Mouse (Mus musculus) liver, embryonic 12.5 days (tissue): Measurements from ENCODE around the gene Mmp9. TPM values are rescaled to one million over a fixed set of nuclear protein-coding genes. Genes with fewer than 3 reads are reported as not detected.

Source experiments
- ATAC-seq: fragments of 200-750 bp; cut with Nextera tagmentation; 2 replicates; pipeline ENCODE4 v1.8.0; 2017; ENCODE audit warnings: moderate number of reproducible peaks, mild to moderate bottlenecking, moderate library complexity
- H3K27ac ChIP-seq: fragments of 300-500 bp; sonication (generic); 2 replicates; pipeline ENCODE4 v1.5.1; 2016; ENCODE audit warnings: mild to moderate bottlenecking
- H3K27me3 ChIP-seq: fragments of 300-500 bp; sonication (generic); replicated peaks from 2 replicates; pipeline ENCODE4 v1.6.1; 2016; ENCODE audit warnings: mild to moderate bottlenecking, moderate library complexity
- H3K36me3 ChIP-seq: fragments of 300-500 bp; sonication (generic); 2 replicates; pipeline ENCODE4 v1.6.1; 2016; ENCODE audit warnings: mild to moderate bottlenecking, moderate library complexity
- H3K4me1 ChIP-seq: fragments of 300-500 bp; sonication (generic); 2 replicates; pipeline ENCODE4 v1.6.1; 2016
- H3K4me2 ChIP-seq: fragments of 300-500 bp; sonication (generic); 2 replicates; pipeline ENCODE4 v1.6.1; 2016; ENCODE audit warnings: mild to moderate bottlenecking, moderate library complexity
- H3K4me3 ChIP-seq: fragments of 300-500 bp; sonication (generic); 2 replicates; pipeline ENCODE4 v1.5.1; 2016; ENCODE audit warnings: mild to moderate bottlenecking, moderate library complexity
- H3K9ac ChIP-seq: fragments of 300-500 bp; sonication (generic); 2 replicates; pipeline ENCODE4 v1.6.1; 2016; ENCODE audit warnings: mild to moderate bottlenecking, moderate library complexity
- H3K9me3 ChIP-seq: fragments of 300-500 bp; sonication (generic); replicated peaks from 2 replicates; pipeline ENCODE4 v1.6.1; 2016; ENCODE audit warnings: mild to moderate bottlenecking, moderate library complexity
- WGBS: fragments of 180-500 bp; shearing (Covaris S2); methylation state at CpG from one replicate; pipeline ENCODE4 v1.1.7; 2016; ENCODE audit not compliant: insufficient replicate concordance; 5-methylcytosine and 5-hydroxymethylcytosine counted together
- polyA plus RNA-seq: library from polyadenylated mRNA; unstranded; fragments of >200 nt; fragmentation: Nextera tagmentation; extraction: Ambion mirVana; gene quantifications from 2 replicates; pipeline ENCODE4 v1.2.1, GENCODE M21; 2016

Gene Mmp9
- polyA plus RNA-seq, 1 experiment from 2014 or later: 1.9 TPM

- peaks cover 15% of the 10 kb centered on the region for H3K4me1 ChIP-seq
- no peak overlapping the region for H3K9ac ChIP-seq
- 8% methylated on average over 5 of the region's 5 CpGs for WGBS
- H3K9me3 ChIP-seq: no peaks in the 10 kb centered on the region
- no peak for ATAC-seq
- H3K27me3 ChIP-seq: peaks cover 99% of the 10 kb centered on the region
- H3K27ac ChIP-seq: no peak overlapping the region
- no peaks in the 10 kb centered on the region for H3K36me3 ChIP-seq
- no peak overlapping the region for H3K4me3 ChIP-seq
- H3K4me2 ChIP-seq: no peak overlapping the region
These were observed 2.2 kb downstream of the Mmp9 start for GRCm38 (mm10) chr2:164942692-164943290.

- Histone ChIP-seq H3K36me3 (no peaks in the 10 kb centered on the region), H3K27ac (no peak overlapping the region), H3K4me1 (peaks cover 15% of the 10 kb centered on the region), H3K4me2 (no peak overlapping the region), H3K9ac (no peak overlapping the region), H3K9me3 (no peaks in the 10 kb centered on the region), H3K27me3 (peaks cover 99% of the 10 kb centered on the region), H3K4me3 (no peak overlapping the region)
- no peak for ATAC-seq
- 21% methylated on average over 4 of the region's 4 CpGs for WGBS
These were observed 6.9 kb downstream of the Mmp9 start for GRCm38 (mm10) chr2:164947506-164947905.

- WGBS: 6% methylated on average over 6 of the region's 7 CpGs
- ATAC-seq: no peak
- Histone ChIP-seq H3K36me3 (no peaks in the 10 kb centered on the region), H3K4me1 (peaks cover 13% of the 10 kb centered on the region), H3K9ac (no peak overlapping the region), H3K9me3 (no peaks in the 10 kb centered on the region), H3K27me3 (peaks cover 100% of the 10 kb centered on the region), H3K4me3 (no peak overlapping the region), H3K27ac (no peak overlapping the region), H3K4me2 (no peak overlapping the region)
These were observed 7.3 kb downstream of the Mmp9 start for GRCm38 (mm10) chr2:164947930-164948329.

- Histone ChIP-seq H3K27me3 (peaks cover 100% of the 10 kb centered on the region), H3K27ac (no peak overlapping the region), H3K9ac (no peak overlapping the region), H3K4me1 (peaks cover 15% of the 10 kb centered on the region), H3K4me3 (no peak overlapping the region), H3K4me2 (peak overlapping the region; percentile 3; the same call in 1 of the 2 replicates), H3K9me3 (no peaks in the 10 kb centered on the region), H3K36me3 (no peaks in the 10 kb centered on the region)
- 10% methylated on average over 25 of the region's 25 CpGs for WGBS
- ATAC-seq: no peak
These were observed 8.4 kb downstream of the Mmp9 start for GRCm38 (mm10) chr2:164948962-164949361.

- Histone ChIP-seq H3K9me3 (no peaks in the 10 kb centered on the region), H3K4me1 (peaks cover 15% of the 10 kb centered on the region), H3K36me3 (no peaks in the 10 kb centered on the region), H3K4me2 (no peak overlapping the region), H3K27me3 (peaks cover 96% of the 10 kb centered on the region), H3K4me3 (no peak overlapping the region), H3K9ac (no peak overlapping the region), H3K27ac (no peak overlapping the region)
- WGBS: 20% methylated on average over 13 of the region's 13 CpGs
- no peak for ATAC-seq
These were observed 9.9 kb downstream of the Mmp9 start for GRCm38 (mm10) chr2:164950501-164950900.

- Histone ChIP-seq H3K27me3 (peaks cover 94% of the 10 kb centered on the region), H3K27ac (no peak overlapping the region), H3K9me3 (no peaks in the 10 kb centered on the region), H3K4me1 (peaks cover 15% of the 10 kb centered on the region), H3K36me3 (no peaks in the 10 kb centered on the region), H3K4me3 (no peak overlapping the region), H3K9ac (no peak overlapping the region), H3K4me2 (no peak overlapping the region)
- 61% methylated on average over 4 of the region's 4 CpGs for WGBS
- no peak for ATAC-seq
These were observed 11.2 kb downstream of the Mmp9 start for GRCm38 (mm10) chr2:164951745-164952144.

- no peaks in the 10 kb centered on the region for H3K9me3 ChIP-seq
- H3K27ac ChIP-seq: no peak overlapping the region
- no peaks in the 10 kb centered on the region for H3K36me3 ChIP-seq
- H3K27me3 ChIP-seq: peaks cover 94% of the 10 kb centered on the region
- WGBS: 25% methylated on average over 13 of the region's 13 CpGs
- H3K4me1 ChIP-seq: peaks cover 15% of the 10 kb centered on the region
- no peak overlapping the region for H3K4me3 ChIP-seq
- H3K4me2 ChIP-seq: no peak overlapping the region
- H3K9ac ChIP-seq: no peak overlapping the region
- ATAC-seq: no peak
These were observed 11.9 kb downstream of the Mmp9 start for GRCm38 (mm10) chr2:164952448-164952847.

- Histone ChIP-seq H3K9ac (no peak overlapping the region), H3K4me2 (peak overlapping the region; percentile 30; the same call in 1 of the 2 replicates), H3K4me1 (peaks cover 15% of the 10 kb centered on the region), H3K9me3 (no peaks in the 10 kb centered on the region), H3K27ac (no peak overlapping the region), H3K4me3 (no peak overlapping the region), H3K36me3 (no peaks in the 10 kb centered on the region), H3K27me3 (peaks cover 93% of the 10 kb centered on the region)
- 2% methylated on average over 21 of the region's 21 CpGs for WGBS
- ATAC-seq: peak; percentile 33; the same call in 1 of the 2 replicates
These were observed 12.6 kb downstream of the Mmp9 start for GRCm38 (mm10) chr2:164953224-164953623.

GRCm38 (mm10) chr2:164955725-164956124 lies 15.1 kb downstream of the Mmp9 start:
- H3K27me3 ChIP-seq: peaks cover 80% of the 10 kb centered on the region
- 53% methylated on average over 4 of the region's 4 CpGs for WGBS

GRCm38 (mm10) chr2:164956195-164956594 lies 15.6 kb downstream of the Mmp9 start:
- Histone ChIP-seq H3K27ac (no peak overlapping the region), H3K4me3 (no peak overlapping the region), H3K9me3 (no peaks in the 10 kb centered on the region), H3K4me1 (peaks cover 19% of the 10 kb centered on the region), H3K9ac (no peak overlapping the region), H3K36me3 (no peaks in the 10 kb centered on the region), H3K4me2 (no peak overlapping the region), H3K27me3 (peaks cover 80% of the 10 kb centered on the region)
- no peak for ATAC-seq
- 50% methylated on average over 5 of the region's 5 CpGs for WGBS

More at GRCm38 (mm10) chr2:164955725-164956124, 15.1 kb downstream of the Mmp9 start:
- Histone ChIP-seq H3K4me3 (no peak overlapping the region), H3K27ac (no peak overlapping the region), H3K36me3 (no peaks in the 10 kb centered on the region), H3K9me3 (no peaks in the 10 kb centered on the region), H3K4me2 (no peak overlapping the region), H3K4me1 (peaks cover 14% of the 10 kb centered on the region), H3K9ac (no peak overlapping the region)
- ATAC-seq: no peak

- Histone ChIP-seq H3K4me3 (no peak overlapping the region), H3K9ac (no peak overlapping the region), H3K27me3 (peaks cover 79% of the 10 kb centered on the region), H3K27ac (no peak overlapping the region), H3K36me3 (no peaks in the 10 kb centered on the region), H3K4me2 (no peak overlapping the region), H3K9me3 (no peaks in the 10 kb centered on the region), H3K4me1 (peaks cover 24% of the 10 kb centered on the region)
- 56% methylated on average over 9 of the region's 9 CpGs for WGBS
- ATAC-seq: no peak
These were observed 17.2 kb downstream of the Mmp9 start for GRCm38 (mm10) chr2:164957548-164958315.

GRCm38 (mm10) chr2:164960716-164961441 lies 20.3 kb downstream of the Mmp9 start, which contains the start of gene Slc12a5:
TSS of gene Slc12a5 (plus strand) at chr2:164960802.
- H3K9me3 ChIP-seq: no peaks in the 10 kb centered on the region
- H3K4me1 ChIP-seq: peaks cover 17% of the 10 kb centered on the region
- 2% methylated on average over 38 of the region's 54 CpGs for WGBS
- H3K9ac ChIP-seq: peak within 1 kb of the TSS; percentile 52
- H3K4me2 ChIP-seq: peak within 1 kb of the TSS; percentile 82
- no peak within 1 kb of the TSS for H3K27ac ChIP-seq
- no peaks in the 10 kb centered on the region for H3K36me3 ChIP-seq
- H3K27me3 ChIP-seq: peaks cover 83% of the 10 kb centered on the region
- H3K4me3 ChIP-seq: peak within 1 kb of the TSS; percentile 63
- ATAC-seq: peak; percentile 69
